ENCODE assay signal across 8 mouse cellular contexts in the genomic region with DNA sequence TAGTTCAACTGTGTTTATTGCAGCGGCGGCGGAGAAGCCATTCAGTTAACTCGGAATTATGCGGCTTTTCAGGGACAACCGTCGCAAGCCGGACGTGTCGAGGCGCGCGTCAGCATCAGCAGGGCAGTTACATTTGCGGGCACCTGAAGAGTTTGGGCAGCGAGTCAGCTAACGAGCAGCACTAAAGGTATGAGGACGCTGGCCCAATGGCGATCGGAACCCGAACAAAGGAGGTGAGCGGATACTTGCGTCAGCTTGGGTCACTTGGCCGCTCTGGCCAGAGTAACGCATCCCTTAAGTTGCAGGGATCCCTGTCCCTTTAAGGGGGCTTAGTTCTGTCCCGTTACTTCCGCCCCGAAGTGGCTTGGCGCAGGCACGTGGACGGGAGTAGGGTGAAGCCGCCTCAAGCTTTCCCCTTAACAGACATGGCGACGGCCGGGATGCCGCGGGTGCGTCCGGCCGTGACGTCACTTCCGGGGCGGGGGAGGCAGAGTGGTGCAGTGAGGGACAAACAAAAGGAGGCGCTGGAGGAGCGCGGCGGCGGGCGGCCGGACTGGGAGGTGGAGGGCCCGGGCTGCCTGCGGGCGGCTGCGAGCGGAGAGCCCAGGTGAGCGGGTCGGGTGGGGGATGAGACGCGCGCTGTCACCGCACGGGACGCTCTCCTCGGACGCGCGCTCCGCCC. TPM values are rescaled to one million over a fixed set of nuclear protein-coding genes. Genes with fewer than 3 reads are reported as not detected.
A peak's percentile ranks its signal among the peaks of the same experiment; 100 is the strongest.
DNase-seq lines count a peak whose midpoint lies in the region; ATAC-seq and TF ChIP-seq lines count a peak whose summit lies in the region.

A gene (plus strand): TSS at position 517 of the 682 bp plus-strand sequence.

- H3K27me3 ChIP-seq in heart, embryonic 11.5 days (ENCODE audit: control insufficient read depth, insufficient read depth, low read length): no peaks in the 10 kb centered on the region
- H3K27me3 ChIP-seq in kidney, embryonic 16.5 days (ENCODE audit: insufficient read depth, low read length): no peaks in the 10 kb centered on the region
- H3K27me3 ChIP-seq in liver, adult 2 months (ENCODE audit: control insufficient read depth, insufficient read depth, low read length): no peaks in the 10 kb centered on the region
- H3K27me3 ChIP-seq in myocyte (ENCODE audit: control insufficient read depth, insufficient read depth, insufficient read length): no peaks in the 10 kb centered on the region
- no peaks in the 10 kb centered on the region for H3K27me3 ChIP-seq in splenic B cell, adult 2 months (ENCODE audit: control insufficient read depth, insufficient read depth, low read length, poor library complexity, severe bottlenecking)

- TF ChIP-seq POLR2A in liver, adult 2 months (IDR thresholded peaks at IDR 0.05; ENCODE audit: extremely low read depth, insufficient read depth, low read length): peak; percentile 75
- peak; percentile 53 for TF ChIP-seq POLR2A in myocyte (IDR thresholded peaks at IDR 0.05; ENCODE audit: insufficient read length, low read depth)

- peaks cover 32% of the 10 kb centered on the region for H3K4me1 ChIP-seq in heart, embryonic 11.5 days (ENCODE audit: control insufficient read depth, insufficient read depth, low read length)
- peaks cover 24% of the 10 kb centered on the region for H3K4me1 ChIP-seq in kidney, embryonic 16.5 days (ENCODE audit: insufficient read depth, low read length)
- peaks cover 25% of the 10 kb centered on the region for H3K4me1 ChIP-seq in liver, adult 2 months (ENCODE audit: control insufficient read depth, insufficient read depth, low read length)

- peaks cover 28% of the 10 kb centered on the region for H3K79me2 ChIP-seq in liver, adult 2 months (ENCODE audit: control insufficient read depth, insufficient read depth, low read length)
- peaks cover 46% of the 10 kb centered on the region for H3K79me2 ChIP-seq in myocyte (ENCODE audit: control insufficient read depth, insufficient read depth)

- H3ac ChIP-seq in myocyte (ENCODE audit: control insufficient read depth, insufficient read length): peak within 1 kb of the TSS; percentile 96

- peak within 1 kb of the TSS; percentile 97 for H3K4me2 ChIP-seq in heart, embryonic 11.5 days
- H3K4me2 ChIP-seq in kidney, embryonic 16.5 days (replicated peaks; ENCODE audit: low read depth, low read length): peak within 1 kb of the TSS; percentile 85
- H3K4me2 ChIP-seq in myocyte (ENCODE audit: low read depth): peak within 1 kb of the TSS; percentile 95

- H3K27ac ChIP-seq in heart, embryonic 11.5 days (ENCODE audit: low read depth, low read length): peak within 1 kb of the TSS; percentile 92
- H3K27ac ChIP-seq in kidney, embryonic 16.5 days (ENCODE audit: low read length): peak within 1 kb of the TSS; percentile 89
- peak within 1 kb of the TSS; percentile 65 for H3K27ac ChIP-seq in liver, adult 2 months (replicated peaks; ENCODE audit: insufficient read depth, low read depth, low read length)

- ATAC-seq in erythroblast, adult 5-6 weeks (replicated peaks; ENCODE audit: low FRiP score, poor library complexity, severe bottlenecking): peak; percentile 87
- peak; percentile 94 for ATAC-seq in heart, embryonic 11.5 days (replicated peaks; ENCODE audit: insufficient number of reproducible peaks, low FRiP score, low TSS enrichment)
- ATAC-seq in kidney, embryonic 16.5 days (ENCODE audit: low FRiP score, low TSS enrichment): peak; percentile 97

- peak within 1 kb of the TSS; percentile 94 for H3K9ac ChIP-seq in heart, embryonic 11.5 days (ENCODE audit: low read depth, low read length)
- peak within 1 kb of the TSS; percentile 90 for H3K9ac ChIP-seq in kidney, embryonic 16.5 days (replicated peaks; ENCODE audit: low read length)
- peak within 1 kb of the TSS; percentile 81 for H3K9ac ChIP-seq in liver, adult 2 months (ENCODE audit: low read depth, low read length)

- TF ChIP-seq CTCF in liver, adult 2 months (IDR thresholded peaks at IDR 0.05; ENCODE audit: low read depth, low read length): peak; percentile 40

- WGBS in heart, embryonic 11.5 days (ENCODE audit: insufficient replicate concordance): 2% methylated on average over 50 of the region's 67 CpGs
- whole genome bisulfite sequencing in kidney, embryonic 16.5 days: under 1% methylated on average over 59 of the region's 67 CpGs
- under 1% methylated on average over 66 of the region's 67 CpGs for WGBS in liver, adult 2 months

- peak; percentile 100 for DNase-seq in B cell, adult 2 months
- DNase-seq in brain, adult 2 months (ENCODE audit: low read depth, low spot score): peak; percentile 99
- DNase-seq in liver, adult 2 months (ENCODE audit: extremely low read depth, low read depth, low spot score): peak; percentile 97
- peak; percentile 99 for DNase-seq in splenic B cell, adult 2 months (ENCODE audit: low read depth, low spot score)

- H3K4me3 ChIP-seq in heart, embryonic 11.5 days (ENCODE audit: low read depth, low read length): peak within 1 kb of the TSS; percentile 95
- H3K4me3 ChIP-seq in kidney, embryonic 16.5 days (ENCODE audit: low read length): peak within 1 kb of the TSS; percentile 70
- peak within 1 kb of the TSS; percentile 72 for H3K4me3 ChIP-seq in liver, adult 2 months (ENCODE audit: insufficient read depth, low read depth, low read length)
- H3K4me3 ChIP-seq in myocyte: peak within 1 kb of the TSS; percentile 78

- H3K36me3 ChIP-seq in heart, embryonic 11.5 days (ENCODE audit: control insufficient read depth, insufficient read depth, low read length): peaks cover 12% of the 10 kb centered on the region
- peaks cover 17% of the 10 kb centered on the region for H3K36me3 ChIP-seq in kidney, embryonic 16.5 days (ENCODE audit: insufficient read depth, low read length)
- H3K36me3 ChIP-seq in liver, adult 2 months (ENCODE audit: control insufficient read depth, insufficient read depth, low read length): peaks cover 6% of the 10 kb centered on the region; the same call in 1 of the 2 replicates
- H3K36me3 ChIP-seq in myocyte (ENCODE audit: control insufficient read depth, insufficient read depth): peaks cover 15% of the 10 kb centered on the region
- H3K36me3 ChIP-seq in splenic B cell, adult 2 months (ENCODE audit: control insufficient read depth, insufficient read depth, low read length, poor library complexity, severe bottlenecking): no peaks in the 10 kb centered on the region; the same call in 1 of the 2 replicates

- no peaks in the 10 kb centered on the region for H3K9me3 ChIP-seq in heart, embryonic 11.5 days (replicated peaks; ENCODE audit: control insufficient read depth, low read length)
- no peaks in the 10 kb centered on the region for H3K9me3 ChIP-seq in kidney, embryonic 16.5 days (ENCODE audit: low read length)

TF ChIP-seq in myocyte, 11 proteins besides CTCF, POLR2A, EP300 and RAD21:
- no peak for TF ChIP-seq MYOD1 (IDR thresholded peaks at IDR 0.05; ENCODE audit: control insufficient read depth in 1 of 3, insufficient read length in 2 of 3, low read depth in 2 of 3)
- no peak for TF ChIP-seq CEBPB (IDR thresholded peaks at IDR 0.05; ENCODE audit: insufficient read depth, poor library complexity, severe bottlenecking)
- no peak for TF ChIP-seq TCF3 (IDR thresholded peaks at IDR 0.05; ENCODE audit: insufficient read length, low read depth)
- no peak for TF ChIP-seq MYOG (IDR thresholded peaks at IDR 0.05; ENCODE audit: control insufficient read depth in 1 of 3, insufficient read depth in 1 of 3, insufficient read length in 2 of 3, low read depth in 2 of 3)
- peak; percentile 63 for TF ChIP-seq MAX (IDR thresholded peaks at IDR 0.05; ENCODE audit: low read depth)
- TF ChIP-seq USF1 (IDR thresholded peaks at IDR 0.05; ENCODE audit: low read depth): peak; percentile 94
- TF ChIP-seq E2F4 (IDR thresholded peaks at IDR 0.05; ENCODE audit: insufficient read depth): no peak
- TF ChIP-seq SRF (IDR thresholded peaks at IDR 0.05; ENCODE audit: control insufficient read depth, insufficient read length, low read depth): peak; percentile 64
- no peak for TF ChIP-seq REST (IDR thresholded peaks at IDR 0.05; ENCODE audit: insufficient read depth, insufficient read length)
- TF ChIP-seq POLR2AphosphoS2 (IDR thresholded peaks at IDR 0.05; ENCODE audit: insufficient read length, low read depth): peak; percentile 58
- no peak for TF ChIP-seq TCF12 (IDR thresholded peaks at IDR 0.05; ENCODE audit: insufficient read depth, poor library complexity, severe bottlenecking)

RNA-seq across cellular contexts. Expression of the gene that starts here (rescaled TPM):
- total RNA-seq in erythroblast, adult 5-6 weeks (2015; ENCODE audit: low replicate concordance): 7.9 TPM in 2 replicates
- total RNA-seq in erythroblast, adult 5-6 weeks (2017; ENCODE audit: low replicate concordance): 7.1 and 8.3 TPM in 2 replicates
- 38.1 and 46.9 TPM in 2 replicates for polyA plus RNA-seq in heart, embryonic 11.5 days (2014; fragmentation: Nextera tagmentation; extraction: Ambion mirVana)
- 43.8 and 46.2 TPM in 2 replicates for polyA plus RNA-seq in kidney, embryonic 16.5 days (2015; fragmentation: Nextera tagmentation; extraction: Ambion mirVana)
- total RNA-seq in liver, adult 2 months (2014; rRNA removed): 8.5 and 14.0 TPM in 2 replicates
- polyA plus RNA-seq in liver, adult 2 months (2012; rRNA removed): 22.6 and 24.1 TPM in 2 replicates
- 22.6 TPM for polyA plus RNA-seq in myocyte (2012; fragmentation: generic; extraction: Trizol)

Comparison
In these comparisons a context has a peak if more than half of its experiments do, and no peak if none do; other contexts are left out.
1. Peak in every context shown above with its lines: DNase-seq, ATAC-seq, H3K4me3 ChIP-seq and H3K27ac ChIP-seq.